Mouse (Mus musculus) stomach, postnatal 0 days (tissue): ENCODE measurements around the gene Nt5m.

Experiments used
- CTCF ChIP-seq: IDR thresholded peaks from 2 replicates; pipeline ENCODE4 v1.5.1; 2016; ENCODE audit warnings: antibody characterized with exemption, low read depth, mild to moderate bottlenecking, moderate library complexity
- EP300 ChIP-seq: optimal IDR thresholded peaks from 2 replicates; pipeline ENCODE3; 2016; ENCODE audit warnings: antibody characterized with exemption

DNA sequence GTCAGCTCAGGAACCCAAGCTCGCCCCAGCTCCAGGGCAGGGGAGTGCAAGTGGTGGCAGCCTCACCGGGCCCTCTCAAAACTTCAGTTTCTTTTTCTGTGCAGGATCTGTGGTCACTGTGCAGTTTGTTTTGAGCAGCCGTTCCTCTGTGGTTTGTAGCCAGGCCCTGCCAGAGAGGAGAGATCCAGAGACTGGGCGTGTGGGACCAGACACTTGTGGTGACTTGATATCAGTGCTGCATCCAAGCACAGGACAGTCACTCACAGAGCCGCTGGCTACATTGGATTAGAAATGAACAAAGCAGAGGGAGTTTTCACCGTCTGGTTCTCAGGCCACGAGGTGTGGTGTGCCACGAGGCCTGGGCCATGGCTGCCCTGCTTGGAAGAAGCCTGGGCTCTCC lies 32.9 kb downstream of the Nt5m start:
- no peak for TF ChIP-seq CTCF
- no peak for TF ChIP-seq EP300
